Mouse (Mus musculus): ENCODE data around the gene Pde8b. TPM values are rescaled to one million over a fixed set of nuclear protein-coding genes. Genes with fewer than 3 reads are reported as not detected.

Gene Pde8b
- polyA plus RNA-seq, 1 experiment from 2014 or later = 6.2 TPM

- no peak overlapping the region for H3K4me3 ChIP-seq
- ATAC-seq (ENCODE audit: low FRiP score) = no peak
- 91% methylated on average over 4 of the region's 4 CpGs for WGBS
- 0 out of 2 replicates have a peak, but pooled peaks cover 6% of the 10 kb centered on the region for H3K4me1 ChIP-seq (replicated peaks)
- no peaks in the 10 kb centered on the region for H3K36me3 ChIP-seq
- H3K9me3 ChIP-seq = no peaks in the 10 kb centered on the region
- H3K27ac ChIP-seq = no peak overlapping the region
- no peak overlapping the region for H3K9ac ChIP-seq
- H3K27me3 ChIP-seq = no peaks in the 10 kb centered on the region
- H3K4me2 ChIP-seq = no peak overlapping the region
Observed at GRCm38 (mm10) chr13:95125546-95126215, 124.5 kb downstream of the Pde8b start.

- Histone ChIP-seq H3K27me3 (no peaks in the 10 kb centered on the region), H3K27ac (0 out of 2 replicates have a peak overlapping the region, but pooled peaks have one; percentile 24), H3K36me3 (no peaks in the 10 kb centered on the region), H3K9ac (no peak overlapping the region), H3K9me3 (no peaks in the 10 kb centered on the region), H3K4me1 (replicated peaks) (0 out of 2 replicates have a peak, but pooled peaks cover 6% of the 10 kb centered on the region), H3K4me2 (no peak overlapping the region), H3K4me3 (no peak overlapping the region)
- 82% methylated on average over 4 of the region's 4 CpGs for WGBS
- ATAC-seq (ENCODE audit: low FRiP score) = no peak
Observed at GRCm38 (mm10) chr13:95120570-95120969, 129.6 kb downstream of the Pde8b start.

GRCm38 (mm10) chr13:95113763-95114162, 136.4 kb downstream of the Pde8b start:
- Histone ChIP-seq H3K27me3 (no peaks in the 10 kb centered on the region), H3K27ac (no peak overlapping the region), H3K4me2 (no peak overlapping the region), H3K9me3 (no peaks in the 10 kb centered on the region), H3K4me3 (no peak overlapping the region), H3K4me1 (replicated peaks) (no peaks in the 10 kb centered on the region), H3K36me3 (no peaks in the 10 kb centered on the region), H3K9ac (no peak overlapping the region)
- WGBS = 67% methylated on average over 5 of the region's 5 CpGs
- no peak for ATAC-seq (ENCODE audit: low FRiP score)

GRCm38 (mm10) chr13:95109555-95109954, 140.6 kb downstream of the Pde8b start:
- Histone ChIP-seq H3K9me3 (no peaks in the 10 kb centered on the region), H3K27ac (no peak overlapping the region), H3K4me2 (no peak overlapping the region), H3K4me1 (replicated peaks) (peaks cover 8% of the 10 kb centered on the region; the same call in 1 of the 2 replicates), H3K4me3 (no peak overlapping the region), H3K9ac (no peak overlapping the region), H3K27me3 (no peaks in the 10 kb centered on the region), H3K36me3 (no peaks in the 10 kb centered on the region)
- WGBS = 86% methylated on average over 3 of the region's 3 CpGs
- no peak for ATAC-seq (ENCODE audit: low FRiP score)

GRCm38 (mm10) chr13:95108035-95108434, 142.1 kb downstream of the Pde8b start:
- WGBS = 71% methylated on average over 7 of the region's 7 CpGs
- Histone ChIP-seq H3K4me3 (no peak overlapping the region), H3K4me1 (replicated peaks) (peaks cover 8% of the 10 kb centered on the region; the same call in 1 of the 2 replicates), H3K36me3 (no peaks in the 10 kb centered on the region), H3K27ac (no peak overlapping the region), H3K4me2 (no peak overlapping the region), H3K9me3 (no peaks in the 10 kb centered on the region), H3K27me3 (no peaks in the 10 kb centered on the region), H3K9ac (no peak overlapping the region)
- ATAC-seq (ENCODE audit: low FRiP score) = no peak

GRCm38 (mm10) chr13:95104865-95105264, 145.3 kb downstream of the Pde8b start:
- H3K4me3 ChIP-seq = no peak overlapping the region
- peaks cover 8% of the 10 kb centered on the region; the same call in 1 of the 2 replicates for H3K4me1 ChIP-seq (replicated peaks)
- no peak overlapping the region for H3K9ac ChIP-seq
- no peak overlapping the region for H3K4me2 ChIP-seq
- H3K36me3 ChIP-seq = no peaks in the 10 kb centered on the region
- H3K27me3 ChIP-seq = no peaks in the 10 kb centered on the region
- no peak overlapping the region for H3K27ac ChIP-seq
- 55% methylated on average over 4 of the region's 4 CpGs for WGBS
- no peaks in the 10 kb centered on the region for H3K9me3 ChIP-seq
- ATAC-seq (ENCODE audit: low FRiP score) = no peak

- Histone ChIP-seq H3K4me3 (no peak overlapping the region), H3K9me3 (no peaks in the 10 kb centered on the region), H3K4me1 (replicated peaks) (peaks cover 13% of the 10 kb centered on the region), H3K36me3 (no peaks in the 10 kb centered on the region), H3K27me3 (no peaks in the 10 kb centered on the region), H3K9ac (no peak overlapping the region), H3K4me2 (no peak overlapping the region), H3K27ac (no peak overlapping the region)
- WGBS = 62% methylated on average over 4 of the region's 4 CpGs
- no peak for ATAC-seq (ENCODE audit: low FRiP score)
Observed at GRCm38 (mm10) chr13:95102985-95103590, 147.0 kb downstream of the Pde8b start.

- ATAC-seq (ENCODE audit: low FRiP score) = no peak
- H3K27ac ChIP-seq = no peak overlapping the region
- WGBS = 92% methylated on average over 8 of the region's 8 CpGs
- peaks cover 16% of the 10 kb centered on the region for H3K4me1 ChIP-seq (replicated peaks)
- no peaks in the 10 kb centered on the region for H3K36me3 ChIP-seq
- no peak overlapping the region for H3K4me3 ChIP-seq
- H3K9ac ChIP-seq = no peak overlapping the region
- H3K9me3 ChIP-seq = no peaks in the 10 kb centered on the region
- H3K27me3 ChIP-seq = no peaks in the 10 kb centered on the region
- no peak overlapping the region for H3K4me2 ChIP-seq
Observed at GRCm38 (mm10) chr13:95101315-95101714, 148.8 kb downstream of the Pde8b start.

GRCm38 (mm10) chr13:95098931-95099720, 151.0 kb downstream of the Pde8b start:
- Histone ChIP-seq H3K4me2 (no peak overlapping the region), H3K27me3 (no peaks in the 10 kb centered on the region), H3K27ac (no peak overlapping the region), H3K36me3 (no peaks in the 10 kb centered on the region), H3K4me1 (replicated peaks) (peaks cover 12% of the 10 kb centered on the region), H3K4me3 (no peak overlapping the region), H3K9ac (no peak overlapping the region), H3K9me3 (no peaks in the 10 kb centered on the region)
- no peak for ATAC-seq (ENCODE audit: low FRiP score)
- 72% methylated on average over 8 of the region's 8 CpGs for WGBS

- H3K4me1 ChIP-seq (replicated peaks) = peaks cover 12% of the 10 kb centered on the region
- H3K36me3 ChIP-seq = no peaks in the 10 kb centered on the region
- no peak overlapping the region for H3K4me3 ChIP-seq
- H3K4me2 ChIP-seq = no peak overlapping the region
- no peaks in the 10 kb centered on the region for H3K27me3 ChIP-seq
- WGBS = 78% methylated on average over 3 of the region's 3 CpGs
- no peak overlapping the region for H3K9ac ChIP-seq
- H3K9me3 ChIP-seq = no peaks in the 10 kb centered on the region
- no peak for ATAC-seq (ENCODE audit: low FRiP score)
- H3K27ac ChIP-seq = no peak overlapping the region
Observed at GRCm38 (mm10) chr13:95096646-95097045, 153.5 kb downstream of the Pde8b start.

GRCm38 (mm10) chr13:95095860-95096259, 154.3 kb downstream of the Pde8b start:
- Histone ChIP-seq H3K9me3 (no peaks in the 10 kb centered on the region), H3K4me2 (no peak overlapping the region), H3K27me3 (no peaks in the 10 kb centered on the region), H3K27ac (no peak overlapping the region), H3K9ac (no peak overlapping the region), H3K4me3 (no peak overlapping the region), H3K36me3 (no peaks in the 10 kb centered on the region), H3K4me1 (replicated peaks) (peaks cover 12% of the 10 kb centered on the region)
- no peak for ATAC-seq (ENCODE audit: low FRiP score)
- 60% methylated on average over 10 of the region's 10 CpGs for WGBS
